Mouse (Mus musculus): ENCODE measurements around the gene Fyn. TPM values are rescaled to one million over a fixed set of nuclear protein-coding genes. Genes with fewer than 3 reads are reported as not detected.

The Fyn gene
- 104 TPM for polyA plus RNA-seq (2015; fragmentation: Illumina TruSeq; extraction: RNeasy Lipid Tissue Mini Kit (QIAGEN cat#74804); ENCODE audit: low read depth, low replicate concordance)

GRCm38 (mm10) chr10:39368572-39369135 lies at the start of gene Fyn:
TSS of gene Fyn (plus strand) at chr10:39368855.

GRCm38 (mm10) chr10:39612633-39612988 lies 244.0 kb downstream of the Fyn start, which contains the start of gene Traf3ip2:
TSS of gene Traf3ip2 (plus strand) at chr10:39612934.

Other genes starting within 250 kb of the Fyn start
- 32.2 TPM for gene Fam229b, start 234.9 kb upstream of the Fyn start, polyA plus RNA-seq (2015; fragmentation: Illumina TruSeq; extraction: RNeasy Lipid Tissue Mini Kit (QIAGEN cat#74804); ENCODE audit: low read depth, low replicate concordance)
- 2.7 TPM for gene Tube1, start 234.9 kb upstream of the Fyn start, polyA plus RNA-seq (2015; fragmentation: Illumina TruSeq; extraction: RNeasy Lipid Tissue Mini Kit (QIAGEN cat#74804); ENCODE audit: low read depth, low replicate concordance)
- not detected for gene Ccn6, start 205.1 kb upstream of the Fyn start, polyA plus RNA-seq (2015; fragmentation: Illumina TruSeq; extraction: RNeasy Lipid Tissue Mini Kit (QIAGEN cat#74804); ENCODE audit: low read depth, low replicate concordance)
- 2.0 TPM for gene Traf3ip2, start 244.1 kb downstream of the Fyn start, polyA plus RNA-seq (2015; fragmentation: Illumina TruSeq; extraction: RNeasy Lipid Tissue Mini Kit (QIAGEN cat#74804); ENCODE audit: low read depth, low replicate concordance)

All from brain, adult 10 weeks (tissue).